Mouse (Mus musculus) neural tube, embryonic 14.5 days (tissue): ENCODE measurements at regions not wholly inside any gene's neighbourhood (a gene's known extent, or its start where the extent isn't known, plus 50 kb on each side); places are given as distances from the start of the nearest gene placed in this dataset.
A peak's percentile ranks its signal among the peaks of the same experiment; 100 is the strongest.

Experiments
- ATAC-seq: fragments of 200-750 bp; cut with Nextera tagmentation; 2 replicates; pipeline ENCODE4 v1.8.0; 2017; ENCODE audit warnings: low read depth, mild to moderate bottlenecking, moderate TSS enrichment, moderate library complexity
- H3K27ac ChIP-seq: fragments of 300-500 bp; sonication (generic); 2 replicates; pipeline ENCODE4 v1.5.1; 2014; ENCODE audit warnings: low read depth, mild to moderate bottlenecking, control low read depth, low read length, moderate library complexity, mixed read lengths
- H3K27me3 ChIP-seq: fragments of 300-500 bp; sonication (generic); 2 replicates; pipeline ENCODE4 v1.6.1; 2014; ENCODE audit warnings: low read length; ENCODE audit not compliant: control insufficient read depth, insufficient read depth
- H3K36me3 ChIP-seq: fragments of 300-500 bp; sonication (generic); 2 replicates; pipeline ENCODE4 v1.6.1; 2014; ENCODE audit warnings: low read length, mixed read lengths; ENCODE audit not compliant: control insufficient read depth, insufficient read depth
- H3K4me1 ChIP-seq: fragments of 300-500 bp; sonication (generic); 2 replicates; pipeline ENCODE4 v1.6.1; 2014; ENCODE audit warnings: low read length; ENCODE audit not compliant: control insufficient read depth, insufficient read depth
- H3K4me2 ChIP-seq: fragments of 300-500 bp; sonication (generic); 2 replicates; pipeline ENCODE4 v1.6.1; 2014; ENCODE audit warnings: mild to moderate bottlenecking, low read depth, low read length, control low read depth
- H3K4me3 ChIP-seq: fragments of 300-500 bp; sonication (generic); 2 replicates; pipeline ENCODE4 v1.5.1; 2014; ENCODE audit warnings: low read depth, low read length, control low read depth, mixed read lengths
- H3K9ac ChIP-seq: fragments of 300-500 bp; sonication (generic); replicated peaks from 2 replicates; pipeline ENCODE4 v1.6.1; 2014; ENCODE audit warnings: low read depth, mild to moderate bottlenecking, control low read depth, low read length, mixed read lengths
- H3K9me3 ChIP-seq: fragments of 300-500 bp; sonication (generic); 2 replicates; pipeline ENCODE4 v1.6.1; 2016; ENCODE audit warnings: low read length; ENCODE audit not compliant: control insufficient read depth
- WGBS: fragments of 180-500 bp; shearing (Covaris S2); extraction: QIAGEN DNeasy Blood & Tissue Kit; methylation state at CpG from one replicate; pipeline ENCODE4 v1.1.7; 2014; 5-methylcytosine and 5-hydroxymethylcytosine counted together

DNA sequence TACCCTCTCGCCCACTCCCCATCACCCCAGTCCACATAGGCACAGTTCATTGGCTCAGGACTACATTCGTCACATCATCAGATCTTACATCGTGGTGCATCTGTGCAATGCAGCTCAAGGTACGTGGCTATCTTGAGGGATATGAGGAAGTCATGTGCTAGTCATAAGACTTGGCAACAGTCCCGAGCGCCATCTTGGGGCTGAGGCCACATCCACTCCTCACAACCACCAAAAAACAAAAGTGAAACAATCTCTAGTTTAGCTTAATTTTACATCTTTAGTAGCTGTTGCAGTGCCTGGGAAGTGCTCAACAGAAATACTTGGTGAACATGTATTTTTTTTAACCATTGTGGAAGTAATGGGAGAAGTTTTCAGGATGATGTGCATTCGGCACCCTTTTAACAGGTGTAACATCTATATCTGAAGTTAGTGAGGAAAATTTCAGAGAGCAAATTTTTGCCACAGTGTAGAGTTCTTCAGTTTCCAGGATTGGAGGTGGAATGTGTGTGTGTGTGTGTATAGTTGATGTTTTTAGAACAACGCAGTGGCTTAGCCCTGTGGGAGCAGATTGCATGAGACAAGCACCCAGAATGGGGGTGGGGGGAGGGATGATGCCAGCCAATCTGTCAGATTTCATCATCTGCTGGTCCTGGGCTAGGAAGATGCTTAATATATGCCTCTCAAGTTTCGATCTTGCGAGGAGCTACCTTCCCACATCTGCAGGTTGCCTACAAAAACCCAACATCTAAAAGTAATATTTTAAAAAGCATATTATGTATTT lies 716.4 kb upstream of the 4930444P10Rik start:
- no peaks in the 10 kb centered on the region for H3K36me3 ChIP-seq
- H3K9ac ChIP-seq, result no peak overlapping the region
- no peaks in the 10 kb centered on the region for H3K9me3 ChIP-seq
- no peak overlapping the region for H3K4me2 ChIP-seq
- WGBS, result 93% methylated on average over 10 of the region's 10 CpGs
- no peaks in the 10 kb centered on the region for H3K4me1 ChIP-seq
- no peak for ATAC-seq
- no peak overlapping the region for H3K27ac ChIP-seq
- H3K27me3 ChIP-seq, result no peaks in the 10 kb centered on the region
- no peak overlapping the region for H3K4me3 ChIP-seq

- H3K27ac ChIP-seq, result no peak overlapping the region
- H3K9ac ChIP-seq, result no peak overlapping the region
- WGBS, result 80% methylated on average over 6 of the region's 6 CpGs
- H3K27me3 ChIP-seq, result no peaks in the 10 kb centered on the region
- H3K36me3 ChIP-seq, result no peaks in the 10 kb centered on the region
- no peak overlapping the region for H3K4me3 ChIP-seq
- H3K9me3 ChIP-seq, result no peaks in the 10 kb centered on the region
- peak; percentile 83 for ATAC-seq
- no peaks in the 10 kb centered on the region for H3K4me1 ChIP-seq
- no peak overlapping the region for H3K4me2 ChIP-seq
Measured at GRCm38 (mm10) chr1:16798292-16798691, 705.2 kb upstream of the 4930444P10Rik start.

DNA sequence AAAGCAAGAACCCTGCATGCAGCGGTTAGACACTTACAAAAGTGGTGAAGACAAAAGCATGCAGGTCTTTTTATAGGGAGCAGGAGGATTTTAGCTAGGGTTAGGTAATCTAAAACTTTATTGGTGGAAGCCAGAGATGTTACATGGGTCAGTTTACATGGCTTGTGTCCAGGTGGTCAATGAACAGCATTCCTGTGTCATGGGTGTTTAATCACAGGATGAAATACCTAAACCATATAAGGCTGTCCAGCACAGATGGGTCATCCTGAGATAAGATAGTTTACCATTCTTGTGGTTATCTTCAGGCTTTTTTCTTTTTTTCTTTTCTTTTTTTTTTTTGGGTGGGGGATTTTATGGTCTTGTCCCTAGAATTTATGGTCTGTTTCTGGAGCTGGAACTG lies 703.3 kb upstream of the 4930444P10Rik start:
- Histone ChIP-seq H3K36me3 (no peaks in the 10 kb centered on the region), H3K27me3 (no peaks in the 10 kb centered on the region), H3K4me1 (no peaks in the 10 kb centered on the region), H3K9me3 (no peaks in the 10 kb centered on the region), H3K4me2 (no peak overlapping the region), H3K9ac (no peak overlapping the region), H3K27ac (no peak overlapping the region), H3K4me3 (no peak overlapping the region)
- 93% methylated on average over 1 of the region's 1 CpGs for WGBS
- no peak for ATAC-seq

DNA sequence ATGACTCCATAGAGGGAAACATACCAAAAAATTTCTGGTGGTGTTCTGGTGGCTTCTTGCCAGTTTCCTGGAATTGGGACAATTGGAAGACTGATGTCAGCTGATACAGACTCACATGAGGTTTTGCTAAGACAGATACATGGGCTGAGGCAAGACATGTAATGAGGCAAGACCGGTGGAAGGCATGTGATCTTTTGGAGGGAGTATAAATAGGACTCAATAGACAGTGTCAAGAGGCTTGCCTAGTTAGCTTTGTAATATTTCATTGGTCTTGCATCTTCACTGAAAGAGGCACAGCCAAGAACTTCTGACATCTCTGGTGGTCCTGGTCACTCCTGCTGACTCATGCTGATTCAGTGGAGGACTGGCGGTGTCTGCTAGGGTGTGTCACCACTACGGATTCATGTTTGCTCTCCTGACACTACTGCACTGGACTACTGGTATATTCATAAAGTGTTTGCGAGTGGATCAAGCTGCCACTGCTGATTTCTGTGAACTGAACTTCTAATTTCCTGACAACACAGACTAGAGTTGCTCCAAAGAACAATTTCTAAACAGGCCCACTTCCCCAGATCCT lies 697.7 kb upstream of the 4930444P10Rik start:
- H3K4me3 ChIP-seq, result no peak overlapping the region
- H3K27me3 ChIP-seq, result no peaks in the 10 kb centered on the region
- no peak for ATAC-seq
- H3K4me2 ChIP-seq, result no peak overlapping the region
- WGBS, result 96% methylated on average over 4 of the region's 4 CpGs
- no peak overlapping the region for H3K27ac ChIP-seq
- H3K9ac ChIP-seq, result no peak overlapping the region
- no peaks in the 10 kb centered on the region for H3K36me3 ChIP-seq
- no peaks in the 10 kb centered on the region for H3K9me3 ChIP-seq
- H3K4me1 ChIP-seq, result no peaks in the 10 kb centered on the region

GRCm38 (mm10) chr1:16779791-16780190 lies 686.7 kb upstream of the 4930444P10Rik start:
- 75% methylated on average over 1 of the region's 1 CpGs for WGBS
- no peak for ATAC-seq
- no peaks in the 10 kb centered on the region for H3K27me3 ChIP-seq
- no peaks in the 10 kb centered on the region for H3K36me3 ChIP-seq
- no peak overlapping the region for H3K4me2 ChIP-seq
- H3K4me3 ChIP-seq, result no peak overlapping the region
- no peaks in the 10 kb centered on the region for H3K4me1 ChIP-seq
- H3K27ac ChIP-seq, result no peak overlapping the region
- H3K9ac ChIP-seq, result no peak overlapping the region
- no peaks in the 10 kb centered on the region for H3K9me3 ChIP-seq

GRCm38 (mm10) chr1:16760951-16761350 lies 667.8 kb upstream of the 4930444P10Rik start:
- Histone ChIP-seq H3K4me1 (no peaks in the 10 kb centered on the region), H3K4me2 (no peak overlapping the region), H3K36me3 (no peaks in the 10 kb centered on the region), H3K9me3 (no peaks in the 10 kb centered on the region), H3K4me3 (no peak overlapping the region), H3K27ac (no peak overlapping the region), H3K9ac (no peak overlapping the region), H3K27me3 (no peaks in the 10 kb centered on the region)
- WGBS, result 96% methylated on average over 1 of the region's 1 CpGs
- ATAC-seq, result no peak
